Mouse (Mus musculus): ENCODE measurements around the gene Kif17. TPM values are rescaled to one million over a fixed set of nuclear protein-coding genes. Genes with fewer than 3 reads are reported as not detected.

Kif17 gene
- total and polyA plus RNA-seq, 2 experiments from 2014 or later = 0.11 TPM

- H3K4me3 ChIP-seq (ENCODE audit: low read depth, low read length) = no peak overlapping the region
- no peak overlapping the region for H3K9ac ChIP-seq (replicated peaks; ENCODE audit: low read depth, low read length)
- 0 out of 2 replicates have a peak, but pooled peaks cover 6% of the 10 kb centered on the region for H3K27me3 ChIP-seq (ENCODE audit: control insufficient read depth, insufficient read depth, low read length)
- no peaks in the 10 kb centered on the region for H3K9me3 ChIP-seq (replicated peaks; ENCODE audit: control insufficient read depth, low read length)
- DNase-seq (ENCODE audit: low spot score) (no peak), ATAC-seq (ENCODE audit: insufficient read depth, low read depth) (no peak)
- no peak overlapping the region for H3K4me2 ChIP-seq (ENCODE audit: low read depth, low read length)
- WGBS = 66% methylated on average over 4 of the region's 4 CpGs
- H3K27ac ChIP-seq (ENCODE audit: low read depth) = no peak overlapping the region
- no peaks in the 10 kb centered on the region for H3K4me1 ChIP-seq (ENCODE audit: control insufficient read depth, insufficient read depth)
- no peaks in the 10 kb centered on the region for H3K36me3 ChIP-seq (replicated peaks; ENCODE audit: control insufficient read depth, insufficient read depth, low read length)
- TF ChIP-seq CTCF (IDR thresholded peaks at IDR 0.05; ENCODE audit: low read depth) (no peak), EP300 (IDR thresholded peaks at IDR 0.05; ENCODE audit: low read depth) (no peak)
These were observed 82.9 kb downstream of the Kif17 start for GRCm38 (mm10) chr4:138333135-138333534.

- 63% methylated on average over 12 of the region's 12 CpGs for WGBS
- Histone ChIP-seq H3K4me2 (ENCODE audit: low read depth, low read length) (no peak overlapping the region), H3K27me3 (ENCODE audit: control insufficient read depth, insufficient read depth, low read length) (0 out of 2 replicates have a peak, but pooled peaks cover 6% of the 10 kb centered on the region), H3K4me3 (ENCODE audit: low read depth, low read length) (no peak overlapping the region), H3K36me3 (replicated peaks; ENCODE audit: control insufficient read depth, insufficient read depth, low read length) (no peaks in the 10 kb centered on the region), H3K9ac (replicated peaks; ENCODE audit: low read depth, low read length) (no peak overlapping the region), H3K9me3 (replicated peaks; ENCODE audit: control insufficient read depth, low read length) (no peaks in the 10 kb centered on the region), H3K27ac (ENCODE audit: low read depth) (no peak overlapping the region), H3K4me1 (ENCODE audit: control insufficient read depth, insufficient read depth) (no peaks in the 10 kb centered on the region)
- TF ChIP-seq CTCF (IDR thresholded peaks at IDR 0.05; ENCODE audit: low read depth) (no peak), EP300 (IDR thresholded peaks at IDR 0.05; ENCODE audit: low read depth) (no peak)
- ATAC-seq (ENCODE audit: insufficient read depth, low read depth) (no peak), DNase-seq (ENCODE audit: low spot score) (no peak)
These were observed 84.8 kb downstream of the Kif17 start for GRCm38 (mm10) chr4:138335036-138335435.

GRCm38 (mm10) chr4:138335648-138336047 is 85.4 kb downstream of the Kif17 start:
- no peaks in the 10 kb centered on the region for H3K9me3 ChIP-seq (replicated peaks; ENCODE audit: control insufficient read depth, low read length)
- no peaks in the 10 kb centered on the region for H3K36me3 ChIP-seq (replicated peaks; ENCODE audit: control insufficient read depth, insufficient read depth, low read length)
- H3K9ac ChIP-seq (replicated peaks; ENCODE audit: low read depth, low read length) = no peak overlapping the region
- H3K4me3 ChIP-seq (ENCODE audit: low read depth, low read length) = no peak overlapping the region
- no peak for TF ChIP-seq EP300 (IDR thresholded peaks at IDR 0.05; ENCODE audit: low read depth)
- no peak for TF ChIP-seq CTCF (IDR thresholded peaks at IDR 0.05; ENCODE audit: low read depth)
- DNase-seq (ENCODE audit: low spot score) = no peak
- H3K4me2 ChIP-seq (ENCODE audit: low read depth, low read length) = no peak overlapping the region
- no peak for ATAC-seq (ENCODE audit: insufficient read depth, low read depth)
- WGBS = 80% methylated on average over 6 of the region's 6 CpGs
- H3K27ac ChIP-seq (ENCODE audit: low read depth) = no peak overlapping the region
- 0 out of 2 replicates have a peak, but pooled peaks cover 6% of the 10 kb centered on the region for H3K27me3 ChIP-seq (ENCODE audit: control insufficient read depth, insufficient read depth, low read length)
- H3K4me1 ChIP-seq (ENCODE audit: control insufficient read depth, insufficient read depth) = no peaks in the 10 kb centered on the region

- no peaks in the 10 kb centered on the region for H3K27me3 ChIP-seq (ENCODE audit: control insufficient read depth, insufficient read depth, low read length)
- no peak for ATAC-seq (ENCODE audit: insufficient read depth, low read depth)
- H3K9me3 ChIP-seq (replicated peaks; ENCODE audit: control insufficient read depth, low read length) = no peaks in the 10 kb centered on the region
- no peak overlapping the region for H3K4me3 ChIP-seq (ENCODE audit: low read depth, low read length)
- no peak overlapping the region for H3K27ac ChIP-seq (ENCODE audit: low read depth)
- no peak overlapping the region for H3K4me2 ChIP-seq (ENCODE audit: low read depth, low read length)
- H3K36me3 ChIP-seq (replicated peaks; ENCODE audit: control insufficient read depth, insufficient read depth, low read length) = no peaks in the 10 kb centered on the region
- no peak overlapping the region for H3K9ac ChIP-seq (replicated peaks; ENCODE audit: low read depth, low read length)
- no peak for TF ChIP-seq CTCF (IDR thresholded peaks at IDR 0.05; ENCODE audit: low read depth)
- TF ChIP-seq EP300 (IDR thresholded peaks at IDR 0.05; ENCODE audit: low read depth) = no peak
- DNase-seq (ENCODE audit: low spot score) = no peak
- no peaks in the 10 kb centered on the region; the same call in 1 of the 2 replicates for H3K4me1 ChIP-seq (ENCODE audit: control insufficient read depth, insufficient read depth)
- WGBS = 63% methylated on average over 5 of the region's 5 CpGs
These were observed 86.6 kb downstream of the Kif17 start for GRCm38 (mm10) chr4:138336876-138337275.

- TF ChIP-seq CTCF (IDR thresholded peaks at IDR 0.05; ENCODE audit: low read depth) = no peak
- H3K36me3 ChIP-seq (replicated peaks; ENCODE audit: control insufficient read depth, insufficient read depth, low read length) = no peaks in the 10 kb centered on the region
- ATAC-seq (ENCODE audit: insufficient read depth, low read depth) (no peak), DNase-seq (ENCODE audit: low spot score) (no peak)
- no peaks in the 10 kb centered on the region for H3K27me3 ChIP-seq (ENCODE audit: control insufficient read depth, insufficient read depth, low read length)
- no peak overlapping the region for H3K4me3 ChIP-seq (ENCODE audit: low read depth, low read length)
- H3K9me3 ChIP-seq (replicated peaks; ENCODE audit: control insufficient read depth, low read length) = no peaks in the 10 kb centered on the region
- H3K4me1 ChIP-seq (ENCODE audit: control insufficient read depth, insufficient read depth) = no peaks in the 10 kb centered on the region; the same call in 1 of the 2 replicates
- no peak overlapping the region for H3K27ac ChIP-seq (ENCODE audit: low read depth)
- H3K4me2 ChIP-seq (ENCODE audit: low read depth, low read length) = no peak overlapping the region
- no peak overlapping the region for H3K9ac ChIP-seq (replicated peaks; ENCODE audit: low read depth, low read length)
- 64% methylated on average over 9 of the region's 9 CpGs for WGBS
These were observed 87.1 kb downstream of the Kif17 start for GRCm38 (mm10) chr4:138337341-138337740.

GRCm38 (mm10) chr4:138339963-138340362 is 89.7 kb downstream of the Kif17 start:
- no peak overlapping the region for H3K4me2 ChIP-seq (ENCODE audit: low read depth, low read length)
- H3K9ac ChIP-seq (replicated peaks; ENCODE audit: low read depth, low read length) = no peak overlapping the region
- no peaks in the 10 kb centered on the region for H3K9me3 ChIP-seq (replicated peaks; ENCODE audit: control insufficient read depth, low read length)
- H3K27ac ChIP-seq (ENCODE audit: low read depth) = no peak overlapping the region
- DNase-seq (ENCODE audit: low spot score) (no peak), ATAC-seq (ENCODE audit: insufficient read depth, low read depth) (no peak)
- no peaks in the 10 kb centered on the region for H3K27me3 ChIP-seq (ENCODE audit: control insufficient read depth, insufficient read depth, low read length)
- no peaks in the 10 kb centered on the region for H3K36me3 ChIP-seq (replicated peaks; ENCODE audit: control insufficient read depth, insufficient read depth, low read length)
- 38% methylated on average over 4 of the region's 4 CpGs for WGBS
- no peak overlapping the region for H3K4me3 ChIP-seq (ENCODE audit: low read depth, low read length)
- peaks cover 16% of the 10 kb centered on the region for H3K4me1 ChIP-seq (ENCODE audit: control insufficient read depth, insufficient read depth)
- TF ChIP-seq CTCF (IDR thresholded peaks at IDR 0.05; ENCODE audit: low read depth) = peak; percentile 54
- TF ChIP-seq EP300 (IDR thresholded peaks at IDR 0.05; ENCODE audit: low read depth) = no peak
